Mouse (Mus musculus) megakaryocyte, embryonic 14.5 days (primary cell): ENCODE results near the gene Scg5.

Experiments
- FLI1 ChIP-seq: IDR thresholded peaks from 2 replicates; pipeline ENCODE4 v1.6.1; 2012; ENCODE audit warnings: low read length, inconsistent platforms, mixed read lengths
- GATA1 ChIP-seq: IDR thresholded peaks from 3 replicates; pipeline ENCODE4 v1.6.1; 2012; ENCODE audit warnings: mixed read lengths, low read length, inconsistent platforms, borderline replicate concordance

- no peak for TF ChIP-seq GATA1
- no peak for TF ChIP-seq FLI1
These were observed 6.6 kb downstream of the Scg5 start for GRCm38 (mm10) chr2:113822367-113822766.
